Mouse (Mus musculus) hindbrain, embryonic 14.5 days (tissue): Measurements from ENCODE around the gene Gmfg. TPM values are rescaled to one million over a fixed set of nuclear protein-coding genes. Genes with fewer than 3 reads are reported as not detected.

ENCODE experiments used
- ATAC-seq: fragments of 200-750 bp; cut with Nextera tagmentation; 2 replicates; pipeline ENCODE4 v1.8.0; 2017; ENCODE audit warnings: moderate number of reproducible peaks, mild to moderate bottlenecking, moderate TSS enrichment, moderate library complexity; ENCODE audit not compliant: low FRiP score
- DNase-seq: peaks from one replicate; pipeline ENCODE4 v3.0.0-alpha.2; 2015; ENCODE audit warnings: low spot score
- H3K27ac ChIP-seq: fragments of 300-500 bp; sonication (generic); 2 replicates; pipeline ENCODE4 v1.5.1; 2014; ENCODE audit warnings: mild to moderate bottlenecking, moderate library complexity
- H3K27me3 ChIP-seq: fragments of 300-500 bp; sonication (generic); 2 replicates; pipeline ENCODE4 v1.6.1; 2014; ENCODE audit warnings: mild to moderate bottlenecking, low read length, mixed read lengths; ENCODE audit not compliant: control insufficient read depth, insufficient read depth
- H3K36me3 ChIP-seq: fragments of 300-500 bp; sonication (generic); replicated peaks from 2 replicates; pipeline ENCODE4 v1.6.1; 2014; ENCODE audit not compliant: control insufficient read depth, insufficient read depth
- H3K4me1 ChIP-seq: fragments of 300-500 bp; sonication (generic); replicated peaks from 2 replicates; pipeline ENCODE4 v1.6.1; 2014; ENCODE audit warnings: antibody characterized with exemption, low read length, mixed read lengths; ENCODE audit not compliant: control insufficient read depth, insufficient read depth
- H3K4me2 ChIP-seq: fragments of 300-500 bp; sonication (generic); replicated peaks from 2 replicates; pipeline ENCODE4 v1.6.1; 2014; ENCODE audit warnings: mild to moderate bottlenecking, moderate library complexity
- H3K4me3 ChIP-seq: fragments of 300-500 bp; sonication (generic); replicated peaks from 2 replicates; pipeline ENCODE4 v1.5.1; 2014; ENCODE audit warnings: mild to moderate bottlenecking, low read length
- H3K9ac ChIP-seq: fragments of 300-500 bp; sonication (generic); 2 replicates; pipeline ENCODE4 v1.6.1; 2014
- H3K9me3 ChIP-seq: fragments of 300-500 bp; sonication (generic); 2 replicates; pipeline ENCODE4 v1.6.1; 2016; ENCODE audit warnings: low read length; ENCODE audit not compliant: control insufficient read depth
- WGBS: fragments of 180-500 bp; shearing (Covaris S2); extraction: QIAGEN DNeasy Blood & Tissue Kit; methylation state at CpG from one replicate; pipeline ENCODE4 v1.1.7; 2014; 5-methylcytosine and 5-hydroxymethylcytosine counted together
- polyA plus RNA-seq: library from polyadenylated mRNA; unstranded; fragments of >200 nt; fragmentation: Nextera tagmentation; extraction: Ambion mirVana; gene quantifications from 2 replicates; pipeline ENCODE4 v1.2.1, GENCODE M21; 2014

The Gmfg gene
- polyA plus RNA-seq, 1 experiment from 2014 or later: 6.6 TPM

DNA sequence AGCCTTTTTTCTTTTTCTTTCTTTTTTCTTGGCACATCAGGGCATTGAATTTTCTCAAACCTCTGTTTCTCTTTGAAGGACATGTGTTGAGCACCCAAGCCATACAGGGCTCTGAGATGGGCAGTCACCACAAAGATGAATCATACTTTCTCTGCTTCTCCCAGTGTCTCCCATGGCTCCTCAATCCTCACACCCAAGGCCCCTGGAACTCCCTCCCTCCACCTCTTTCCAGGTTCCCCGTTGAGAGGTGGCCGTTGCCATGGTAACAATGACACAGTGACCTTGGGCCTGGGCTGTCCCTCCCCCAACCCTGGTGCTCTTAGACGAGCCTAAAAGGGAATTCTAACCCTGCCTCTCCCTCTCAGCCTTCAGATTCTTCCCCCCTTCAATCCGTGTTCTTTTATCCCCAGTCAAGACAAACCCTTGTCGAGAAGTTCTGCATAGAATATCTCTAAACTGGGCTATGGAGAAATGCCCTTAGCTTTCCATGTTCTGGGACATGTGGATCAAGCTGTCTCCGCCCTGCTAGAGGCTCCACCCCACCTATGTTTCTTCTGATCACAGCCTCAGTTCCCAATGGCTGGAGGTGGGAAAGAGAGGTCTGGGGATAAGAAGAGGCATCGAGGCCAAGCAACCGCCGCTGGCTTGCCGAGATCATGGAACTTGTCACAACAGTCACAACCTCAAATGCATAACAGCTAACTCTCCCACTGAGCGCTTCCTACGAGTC is 10.0 kb downstream of the Gmfg start:
- WGBS: 14% methylated on average over 12 of the region's 12 CpGs
- Histone ChIP-seq H3K9ac (peak overlapping the region; percentile 16; the same call in 1 of the 2 replicates), H3K4me1 (0 out of 2 replicates have a peak, but pooled peaks cover 4% of the 10 kb centered on the region), H3K4me3 (no peak overlapping the region), H3K4me2 (no peak overlapping the region), H3K36me3 (no peaks in the 10 kb centered on the region), H3K9me3 (no peaks in the 10 kb centered on the region), H3K27ac (no peak overlapping the region), H3K27me3 (peaks cover 4% of the 10 kb centered on the region; the same call in 1 of the 2 replicates)
- DNase-seq: no peak
- no peak for ATAC-seq

DNA sequence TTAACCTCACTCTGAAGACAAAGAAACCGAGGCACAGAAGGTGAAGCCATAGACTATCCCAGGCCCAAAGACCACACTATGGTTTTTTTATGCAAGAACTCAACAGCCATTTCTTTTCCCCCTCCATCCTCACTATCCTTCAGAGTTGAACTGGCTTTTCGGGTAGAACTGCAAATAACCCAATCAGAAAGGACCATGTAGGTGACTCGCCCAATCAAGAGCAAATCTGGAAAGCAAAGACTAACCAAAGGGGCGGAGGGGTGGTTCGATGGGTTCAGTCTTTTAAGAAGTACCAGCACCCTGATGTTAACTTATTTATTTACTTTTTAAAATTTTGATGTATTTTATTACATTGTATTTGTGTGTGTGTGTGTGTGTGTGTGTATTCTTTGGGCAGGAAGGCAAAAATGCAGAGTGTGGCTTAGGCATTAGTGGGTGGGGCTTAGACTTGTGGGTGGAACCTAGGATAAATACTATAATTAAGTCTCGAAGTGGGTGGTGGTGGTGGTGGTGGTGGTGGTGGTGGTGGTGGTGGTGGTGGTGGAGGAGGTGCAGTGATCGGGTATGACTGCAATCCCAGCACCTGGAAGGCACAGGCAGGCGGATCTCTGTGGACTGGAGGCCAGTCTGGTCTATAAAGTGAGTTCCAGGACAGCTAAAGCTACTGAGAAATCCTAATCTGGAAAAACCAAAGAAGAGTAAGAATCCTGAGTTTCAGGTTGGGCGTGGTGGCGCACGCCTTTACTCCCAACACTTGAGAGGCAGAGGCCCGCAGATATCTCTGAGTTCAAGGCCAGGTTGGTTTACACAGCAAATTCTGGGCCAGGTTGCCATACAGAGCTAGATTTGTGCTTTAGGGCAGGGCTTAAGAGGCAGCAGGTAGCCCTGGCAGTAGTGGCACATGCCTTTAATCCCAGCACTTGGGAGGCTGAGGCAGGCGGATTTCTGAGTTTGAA is 10.9 kb downstream of the Gmfg start:
- DNase-seq (no peak), ATAC-seq (no peak)
- Histone ChIP-seq H3K27me3 (peaks cover 4% of the 10 kb centered on the region; the same call in 1 of the 2 replicates), H3K4me1 (peaks cover 9% of the 10 kb centered on the region), H3K9ac (no peak overlapping the region), H3K4me3 (no peak overlapping the region), H3K27ac (no peak overlapping the region), H3K36me3 (no peaks in the 10 kb centered on the region), H3K9me3 (no peaks in the 10 kb centered on the region), H3K4me2 (no peak overlapping the region)
- WGBS: 64% methylated on average over 13 of the region's 13 CpGs

DNA sequence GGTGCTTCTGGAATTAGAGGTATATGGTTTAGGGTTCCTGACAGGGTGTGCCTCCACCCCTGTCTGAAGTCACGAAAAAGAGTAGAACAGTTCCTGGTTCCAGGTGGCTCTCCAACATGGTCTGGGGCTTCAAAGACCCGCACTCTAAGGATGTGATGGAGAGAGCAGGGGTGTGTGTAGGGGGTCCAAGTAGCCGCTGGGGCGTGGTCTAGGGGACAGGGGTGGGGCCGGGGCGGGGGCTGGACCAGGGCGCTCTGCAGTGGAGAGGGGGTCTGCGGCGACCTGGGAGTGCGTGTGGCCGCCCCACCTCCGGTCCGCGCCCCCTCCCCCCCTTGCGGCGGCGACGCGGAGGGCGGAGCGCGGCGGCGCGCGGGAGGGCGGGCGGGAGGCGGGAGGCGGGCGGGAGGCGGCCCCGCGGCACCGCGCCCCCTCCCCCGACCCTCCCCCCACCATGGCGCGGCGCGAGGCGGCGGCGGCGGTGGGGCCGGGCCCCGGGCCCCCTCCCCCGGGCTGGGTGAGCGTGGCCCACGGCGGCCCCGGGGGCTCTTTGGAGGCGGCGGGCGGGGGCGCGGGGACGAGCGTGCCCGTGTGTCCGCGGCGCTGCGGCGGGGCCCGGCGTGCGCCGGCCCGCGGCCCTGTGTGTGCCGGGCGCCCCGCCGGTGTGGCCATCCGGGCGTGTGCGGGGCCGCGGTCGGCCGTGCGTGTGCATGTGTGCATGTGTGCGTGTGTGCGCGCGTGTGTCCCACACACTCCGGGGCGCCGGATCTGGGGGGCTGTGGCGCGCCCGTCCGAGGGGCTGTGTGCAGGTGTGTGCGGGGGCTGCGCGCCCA is 14.5 kb downstream of the Gmfg start, which contains the start of gene Lrfn1:
Gene Lrfn1, plus strand, starts transcription at position 450 of the 830 bp plus-strand sequence.
- WGBS: under 1% methylated on average over 45 of the region's 97 CpGs
- peak; percentile 71 for ATAC-seq
- no peaks in the 10 kb centered on the region for H3K27me3 ChIP-seq

DNA sequence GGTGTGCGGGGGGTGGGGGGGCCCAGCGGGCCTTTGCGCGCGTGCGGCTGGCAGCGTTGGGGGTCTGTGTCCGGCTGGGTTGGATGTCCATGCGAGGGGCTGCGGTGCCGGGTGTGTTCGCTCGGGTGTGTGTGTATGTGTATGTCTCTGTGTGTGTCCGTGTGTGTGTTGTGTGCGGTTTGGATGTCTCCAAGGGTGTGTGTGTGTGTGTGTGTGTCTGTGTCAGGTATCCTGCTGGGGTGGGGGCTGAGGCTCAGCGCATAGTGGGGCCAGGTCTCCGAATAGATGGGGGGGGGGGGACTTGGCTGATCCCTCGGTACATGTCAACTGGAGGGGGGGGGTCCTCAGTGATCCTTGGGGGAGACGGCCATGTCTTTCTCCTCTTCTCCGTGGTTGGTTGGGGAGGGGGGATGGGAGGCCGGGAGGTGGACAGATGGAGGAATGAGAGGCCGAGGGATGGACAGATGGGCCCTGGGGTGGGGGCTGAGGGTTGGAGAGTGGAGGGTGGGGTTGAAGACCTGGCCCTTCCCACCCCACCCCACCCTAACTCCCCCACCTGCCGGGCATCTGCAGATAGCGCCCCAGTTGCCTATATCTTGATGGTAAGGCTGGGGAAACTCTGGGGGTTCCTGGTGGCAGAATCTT is 15.2 kb downstream of the Gmfg start:
- Histone ChIP-seq H3K27ac (peak overlapping the region; percentile 81), H3K4me1 (peaks cover 15% of the 10 kb centered on the region), H3K4me2 (peak overlapping the region; percentile 62), H3K4me3 (peak overlapping the region; percentile 90), H3K36me3 (peaks cover 25% of the 10 kb centered on the region), H3K9me3 (no peaks in the 10 kb centered on the region), H3K9ac (peak overlapping the region; percentile 93), H3K27me3 (no peaks in the 10 kb centered on the region)
- peak; percentile 68 for ATAC-seq
- no peak for DNase-seq
- under 1% methylated on average over 21 of the region's 24 CpGs for WGBS

More for the DNA sequence above, 14.5 kb downstream of the Gmfg start, which contains the start of gene Lrfn1:
- Histone ChIP-seq H3K36me3 (peaks cover 18% of the 10 kb centered on the region), H3K4me1 (peaks cover 15% of the 10 kb centered on the region), H3K4me2 (peak within 1 kb of the TSS; percentile 62), H3K9ac (peak within 1 kb of the TSS; percentile 93), H3K9me3 (no peaks in the 10 kb centered on the region), H3K4me3 (peak within 1 kb of the TSS; percentile 90), H3K27ac (peak within 1 kb of the TSS; percentile 81)
- no peak for DNase-seq

DNA sequence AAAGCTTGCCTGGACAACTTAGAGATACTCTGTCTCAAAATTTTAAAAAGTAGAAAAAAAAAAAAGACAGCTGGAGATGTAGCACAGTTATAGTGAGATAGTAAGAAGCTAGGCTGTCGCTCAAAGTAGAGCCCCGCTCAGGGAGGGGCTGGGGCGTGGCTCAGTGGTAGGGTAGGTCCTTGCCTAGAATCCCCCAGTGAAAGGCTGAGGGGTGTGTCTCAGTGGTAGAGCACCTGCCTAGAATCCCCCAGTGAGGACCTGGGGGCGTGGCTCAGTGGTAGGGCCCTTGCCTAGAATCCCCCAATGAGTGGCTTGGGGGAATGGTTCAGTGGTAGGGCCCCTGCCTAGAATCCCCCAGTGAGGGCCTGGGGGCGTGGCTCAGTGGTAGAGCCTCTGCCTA is 23.1 kb downstream of the Gmfg start:
- DNase-seq: no peak
- no peak for ATAC-seq

DNA sequence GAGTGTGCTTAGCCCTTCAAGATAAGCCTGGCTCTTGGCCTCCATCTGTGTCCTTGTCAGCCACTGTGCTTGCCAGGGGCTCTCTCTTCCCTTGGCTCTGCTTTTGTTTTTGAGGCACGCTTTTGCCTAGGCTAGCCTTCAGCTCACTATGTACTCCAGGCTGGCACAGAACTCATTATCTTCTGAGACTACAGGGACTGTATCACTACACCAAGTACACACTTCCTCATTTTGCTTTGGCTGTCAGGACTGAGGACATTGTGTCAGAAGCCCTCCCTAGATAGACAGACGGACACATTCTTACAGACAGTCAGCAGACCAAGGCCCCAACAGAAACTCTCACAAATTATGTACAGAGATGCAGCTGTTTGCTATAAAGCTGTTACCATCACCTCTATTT is 25.5 kb downstream of the Gmfg start:
- H3K36me3 ChIP-seq: peaks cover 83% of the 10 kb centered on the region

More for the DNA sequence above, 23.1 kb downstream of the Gmfg start:
- Histone ChIP-seq H3K27ac (no peak overlapping the region), H3K4me2 (no peak overlapping the region), H3K4me3 (no peak overlapping the region), H3K36me3 (peaks cover 82% of the 10 kb centered on the region), H3K4me1 (peaks cover 5% of the 10 kb centered on the region; the same call in 1 of the 2 replicates), H3K27me3 (no peaks in the 10 kb centered on the region), H3K9ac (no peak overlapping the region), H3K9me3 (no peaks in the 10 kb centered on the region)
- WGBS: 97% methylated on average over 4 of the region's 5 CpGs

DNA sequence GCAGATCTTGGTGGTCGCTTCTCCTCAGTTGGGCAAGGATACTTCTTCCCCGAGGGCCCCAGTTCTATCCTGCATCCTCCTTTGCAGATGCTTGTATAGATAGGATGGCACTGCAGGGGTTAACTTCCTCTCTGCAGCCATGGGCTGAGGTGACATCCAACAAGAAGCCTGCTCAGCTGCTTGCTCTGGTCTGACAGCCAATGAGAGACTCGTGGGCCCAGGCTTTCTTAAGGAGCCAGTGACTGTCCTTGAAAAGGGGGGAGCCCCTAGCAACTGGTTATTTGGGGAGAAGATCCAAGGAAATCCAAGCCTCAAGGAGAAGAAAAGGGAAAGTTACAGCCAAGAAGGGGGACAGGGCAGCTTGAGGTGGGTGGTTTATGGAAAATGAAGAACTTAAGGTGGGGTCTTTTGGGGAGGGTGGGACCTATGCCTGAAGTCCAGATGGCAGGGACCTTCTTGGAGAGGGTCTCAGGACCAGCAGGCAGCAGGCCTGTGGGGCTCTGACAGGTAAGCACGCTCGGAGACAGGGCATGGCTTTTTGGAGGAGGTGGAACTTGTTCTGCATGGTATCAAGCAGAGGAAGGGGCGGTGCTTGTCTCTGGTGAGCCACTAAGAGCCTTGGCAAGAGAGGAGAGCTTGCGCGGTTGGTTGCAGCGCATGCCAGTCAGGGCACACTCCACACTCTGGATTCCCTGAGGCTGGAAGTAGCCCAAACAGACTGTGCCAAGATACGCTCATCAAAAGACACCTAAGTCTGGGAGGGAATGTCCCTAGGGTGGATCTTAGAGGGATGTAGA is 27.4 kb downstream of the Gmfg start:
- Histone ChIP-seq H3K9ac (peak overlapping the region; percentile 11; the same call in 1 of the 2 replicates), H3K27me3 (peaks cover 12% of the 10 kb centered on the region; the same call in 1 of the 2 replicates), H3K27ac (no peak overlapping the region), H3K4me3 (peak overlapping the region; percentile 2; the same call in 1 of the 2 replicates), H3K9me3 (no peaks in the 10 kb centered on the region), H3K36me3 (peaks cover 70% of the 10 kb centered on the region), H3K4me1 (peaks cover 12% of the 10 kb centered on the region; the same call in 1 of the 2 replicates), H3K4me2 (peak overlapping the region; percentile 38)
- DNase-seq: peak; percentile 50
- WGBS: 61% methylated on average over 10 of the region's 10 CpGs
- ATAC-seq: peak; percentile 73

More for the DNA sequence above, 25.5 kb downstream of the Gmfg start:
- H3K27me3 ChIP-seq: peaks cover 12% of the 10 kb centered on the region; the same call in 1 of the 2 replicates
- no peaks in the 10 kb centered on the region for H3K9me3 ChIP-seq
- H3K27ac ChIP-seq: no peak overlapping the region
- WGBS: 97% methylated on average over 2 of the region's 2 CpGs
- no peak overlapping the region for H3K4me2 ChIP-seq
- ATAC-seq (no peak), DNase-seq (no peak)
- peaks cover 12% of the 10 kb centered on the region; the same call in 1 of the 2 replicates for H3K4me1 ChIP-seq
- H3K9ac ChIP-seq: no peak overlapping the region
- no peak overlapping the region for H3K4me3 ChIP-seq
